Mouse (Mus musculus) heart, adult 8-10 months (tissue): ENCODE results near the gene Gemin7. TPM values are rescaled to one million over a fixed set of nuclear protein-coding genes. Genes with fewer than 3 reads are reported as not detected.

Experiments
- DNase-seq: peaks from one replicate; pipeline ENCODE4 v3.0.0; 2022; ENCODE audit warnings: low spot score
- total RNA-seq, 4 experiments: library from RNA; stranded (reverse); gene quantifications; 2 replicates each; pipeline ENCODE4 v1.2.4; 2022

The Gemin7 gene
- total RNA-seq, 4 experiments from 2014 or later, result 44.9 to 65.4 (median 52.1) TPM

- no peak for DNase-seq
Measured at GRCm38 (mm10) chr7:19547344-19547969, 29.9 kb downstream of the Gemin7 start.

- no peak for DNase-seq
Measured at GRCm38 (mm10) chr7:19546007-19546406, 31.4 kb downstream of the Gemin7 start.

- no peak for DNase-seq
Measured at GRCm38 (mm10) chr7:19543584-19543983, 33.8 kb downstream of the Gemin7 start.

- no peak for DNase-seq
Measured at GRCm38 (mm10) chr7:19542155-19542691, 35.2 kb downstream of the Gemin7 start.

GRCm38 (mm10) chr7:19541681-19542154, 35.7 kb downstream of the Gemin7 start:
- DNase-seq, result no peak

GRCm38 (mm10) chr7:19540771-19541566, 36.4 kb downstream of the Gemin7 start:
- no peak for DNase-seq

- no peak for DNase-seq
Measured at GRCm38 (mm10) chr7:19534676-19535075, 42.7 kb downstream of the Gemin7 start.

- no peak for DNase-seq
Measured at GRCm38 (mm10) chr7:19532240-19532639, 45.2 kb downstream of the Gemin7 start.

GRCm38 (mm10) chr7:19531077-19531476, 46.3 kb downstream of the Gemin7 start:
- no peak for DNase-seq

GRCm38 (mm10) chr7:19525105-19525481, 52.3 kb downstream of the Gemin7 start:
- DNase-seq, result no peak

GRCm38 (mm10) chr7:19524420-19525104, 52.8 kb downstream of the Gemin7 start:
- DNase-seq, result no peak

- no peak for DNase-seq
Measured at GRCm38 (mm10) chr7:19523757-19524419, 53.5 kb downstream of the Gemin7 start.

GRCm38 (mm10) chr7:19523017-19523756, 54.2 kb downstream of the Gemin7 start:
- DNase-seq, result no peak

- DNase-seq, result no peak
Measured at GRCm38 (mm10) chr7:19520032-19520431, 57.4 kb downstream of the Gemin7 start.

GRCm38 (mm10) chr7:19517652-19518365, 59.6 kb downstream of the Gemin7 start, which contains the start of gene Nkpd1:
Gene Nkpd1 (plus strand): TSS chr7:19517838.
- DNase-seq, result no peak

Other genes starting within 250 kb of the Gemin7 start
- 10 to 100 TPM; 39.8 to 46.9 (median 44.4) TPM for gene Ercc1, start 232.8 kb downstream of the Gemin7 start, total RNA-seq
- 10 to 100 TPM in 1 of 4 experiments, 1 to 10 TPM in 3; 8.8 to 12.7 (median 9.4) TPM for gene Cd3eap, start 218.1 kb downstream of the Gemin7 start, total RNA-seq
- gene Ppp1r13l, start 217.8 kb downstream of the Gemin7 start, total RNA-seq, result 10 to 100 TPM; 31.6 to 66.7 (median 47.6) TPM
- gene Ercc2, start 195.6 kb downstream of the Gemin7 start, total RNA-seq, result 10 to 100 TPM; 11.2 to 14.5 (median 13.2) TPM
- 1 to 10 TPM in 1 of 4 experiments, under 1 TPM in 2, not detected in 1; 0.60 to 1.2 (median 0.75) TPM for gene Klc3, start 173.5 kb downstream of the Gemin7 start, total RNA-seq
- 1,000 to 10,000 TPM; 3,513 to 3,931 (median 3,544) TPM for gene Ckm, start 172.8 kb downstream of the Gemin7 start, total RNA-seq
- 10 to 100 TPM; 22.8 to 26.4 (median 24.3) TPM for gene Mark4, start 118.8 kb downstream of the Gemin7 start, total RNA-seq
- 1 to 10 TPM in 3 of 4 experiments, under 1 TPM in 1; 0.94 to 1.5 (median 1.1) TPM for gene Exoc3l2, start 114.3 kb downstream of the Gemin7 start, total RNA-seq
- 1 to 10 TPM; 2.2 to 3.1 (median 3.0) TPM for gene Bloc1s3, start 69.2 kb downstream of the Gemin7 start, total RNA-seq
- gene Trappc6a, start 69.2 kb downstream of the Gemin7 start, total RNA-seq, result 10 to 100 TPM; 36.3 to 44.7 (median 37.2) TPM
- gene Nkpd1, start 59.8 kb downstream of the Gemin7 start, total RNA-seq, result not detected
- 10 to 100 TPM; 61.6 to 72.9 (median 63.8) TPM for gene Ppp1r37, start 14.5 kb downstream of the Gemin7 start, total RNA-seq
- gene Zfp296, start 308 bp downstream of the Gemin7 start, total RNA-seq, result under 1 TPM; 0.25 to 0.84 (median 0.34) TPM
- gene Clasrp, start 26.9 kb upstream of the Gemin7 start, total RNA-seq, result 10 to 100 TPM in 3 of 4 experiments, 1 to 10 TPM in 1; 9.6 to 16.8 (median 12.1) TPM
- 1 to 10 TPM; 6.4 to 9.2 (median 7.7) TPM for gene Relb, start 51.8 kb upstream of the Gemin7 start, total RNA-seq
- gene Clptm1, start 87.4 kb upstream of the Gemin7 start, total RNA-seq, result 10 to 100 TPM; 69.3 to 77.8 (median 72.6) TPM
- gene Apoc2, start 100.3 kb upstream of the Gemin7 start, total RNA-seq, result under 1 TPM in 1 of 4 experiments, not detected in 3; 0.92 TPM
- gene Gm44805, start 103.8 kb upstream of the Gemin7 start, total RNA-seq, result not detected
- gene Apoc4, start 103.9 kb upstream of the Gemin7 start, total RNA-seq, result not detected
- 1 to 10 TPM in 1 of 4 experiments, under 1 TPM in 1, not detected in 2; 0.98 to 1.1 TPM for gene Apoc1, start 115.1 kb upstream of the Gemin7 start, total RNA-seq
- gene Apoe, start 121.6 kb upstream of the Gemin7 start, total RNA-seq, result 100 to 1,000 TPM; 172 to 309 (median 253) TPM
- 100 to 1,000 TPM in 1 of 4 experiments, 10 to 100 TPM in 3; 94.0 to 101 (median 99.2) TPM for gene Tomm40, start 137.8 kb upstream of the Gemin7 start, total RNA-seq
- 10 to 100 TPM; 24.8 to 37.3 (median 34.9) TPM for gene Nectin2, start 172.9 kb upstream of the Gemin7 start, total RNA-seq
- gene Bcam, start 193.4 kb upstream of the Gemin7 start, total RNA-seq, result 100 to 1,000 TPM; 185 to 199 (median 197) TPM
- under 1 TPM in 2 of 4 experiments, not detected in 2; 0.37 to 0.76 TPM for gene Cblc, start 219.2 kb upstream of the Gemin7 start, total RNA-seq
- 1 to 10 TPM; 2.1 to 4.4 (median 3.5) TPM for gene Bcl3, start 245.2 kb upstream of the Gemin7 start, total RNA-seq